Mouse (Mus musculus) bone marrow, adult 2 months (tissue): ENCODE measurements around the gene Cldn9.

Experiments used
- CTCF ChIP-seq: fragments of 200-500 bp; IDR thresholded peaks from 2 replicates; pipeline ENCODE4 v1.5.1; 2011; ENCODE audit warnings: low read length, control low read depth; ENCODE audit not compliant: control insufficient read depth, insufficient read depth
- POLR2A ChIP-seq: fragments of 200-500 bp; IDR thresholded peaks from 2 replicates; pipeline ENCODE4 v1.6.1; 2011; ENCODE audit warnings: low read depth, mild to moderate bottlenecking, control low read depth, low read length, borderline replicate concordance; ENCODE audit not compliant: control insufficient read depth

- TF ChIP-seq CTCF: no peak
- peak; percentile 86 for TF ChIP-seq POLR2A
These were observed 6.6 kb downstream of the Cldn9 start, which contains the start of gene Tnfrsf12a for GRCm38 (mm10) chr17:23677236-23677679.
